Mouse (Mus musculus) stomach, postnatal 0 days (tissue): ENCODE results near the gene Magi2.

Source experiments
- CTCF ChIP-seq: IDR thresholded peaks from 2 replicates; pipeline ENCODE4 v1.5.1; 2016; ENCODE audit warnings: antibody characterized with exemption, low read depth, mild to moderate bottlenecking, moderate library complexity
- EP300 ChIP-seq: optimal IDR thresholded peaks from 2 replicates; pipeline ENCODE3; 2016; ENCODE audit warnings: antibody characterized with exemption

DNA sequence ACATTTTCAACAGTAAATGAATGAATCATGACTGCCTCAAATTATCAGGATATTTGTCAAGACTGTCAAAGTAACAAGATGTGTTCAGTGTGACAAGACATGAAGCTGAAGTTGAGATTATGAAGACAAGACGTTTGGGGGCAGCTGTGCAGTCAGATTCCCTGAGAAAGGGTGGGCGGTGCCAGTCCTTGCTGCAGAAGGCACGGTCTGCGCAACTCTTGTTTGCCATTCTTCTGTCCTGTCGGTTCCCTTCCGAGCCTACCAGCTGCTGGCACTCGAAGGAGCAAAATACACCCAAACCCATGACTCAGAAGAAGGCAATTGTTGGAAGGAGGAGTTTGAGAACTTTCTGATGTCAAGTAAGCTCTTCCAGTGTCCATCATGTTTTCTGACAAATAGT, 852.1 kb downstream of the Magi2 start:
- TF ChIP-seq CTCF (no peak), EP300 (no peak)
